Mouse (Mus musculus): Measurements from ENCODE around the gene Ccsap. TPM values are rescaled to one million over a fixed set of nuclear protein-coding genes. Genes with fewer than 3 reads are reported as not detected.

Gene Ccsap
- total RNA-seq, 1 experiment: 5.1 TPM

DNA sequence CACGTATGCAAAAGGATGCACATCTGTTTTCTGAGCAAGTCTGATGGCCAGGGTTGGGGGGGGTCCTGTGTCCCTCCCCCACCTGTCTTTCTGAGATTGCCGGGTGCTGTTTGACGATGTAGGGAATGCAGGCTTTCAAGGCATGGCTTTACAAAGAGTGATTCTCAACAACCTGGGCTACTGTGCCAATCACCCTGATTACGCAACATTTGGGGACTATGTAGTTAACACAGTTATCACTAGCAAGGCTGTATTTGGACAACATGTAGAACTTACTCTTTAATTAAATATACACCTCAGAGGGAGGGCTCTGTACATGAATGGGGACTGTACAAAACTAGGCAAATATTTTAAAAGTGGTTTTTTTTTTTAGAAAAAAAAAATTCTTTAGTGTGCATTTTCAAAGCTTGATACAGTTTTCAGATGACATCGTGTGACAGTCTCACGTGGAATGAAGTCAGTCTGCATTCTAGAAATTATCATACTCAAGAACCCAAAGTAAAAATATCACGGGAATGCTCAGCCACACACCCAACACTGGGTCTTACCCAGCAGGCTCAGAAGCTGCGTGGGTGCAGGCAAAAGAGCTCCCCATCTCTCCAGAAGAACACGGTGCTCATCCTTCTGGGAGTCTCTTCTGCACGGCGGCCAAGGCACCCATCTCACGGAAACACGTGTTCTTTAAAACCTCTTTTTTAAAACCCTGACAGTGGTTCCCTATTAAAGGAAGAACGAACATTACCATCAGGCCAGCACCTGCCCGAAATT is 19.2 kb downstream of the Ccsap start:
- H3K4me3 ChIP-seq (ENCODE audit: insufficient read depth in 1 of 2, low read depth in 1 of 2, low read length in 2 of 2, poor library complexity in 1 of 2, severe bottlenecking in 1 of 2): no peak overlapping the region
- in situ Hi-C loops (cut with MboI; ENCODE audit: low sequenced_read_pairs in 2 of 2, unreplicated experiment in 2 of 2): no loop called here
- H3K9ac ChIP-seq (ENCODE audit: insufficient read depth, low read depth, low read length, poor library complexity, severe bottlenecking): no peak overlapping the region
- H3K36me3 ChIP-seq (ENCODE audit: control insufficient read depth, insufficient read depth, low read length, poor library complexity, severe bottlenecking): peaks cover 7% of the 10 kb centered on the region; the same call in 1 of the 2 replicates
- peaks cover 0 to 2% of the 10 kb centered on the region in 2 experiments; a peak in 1 of 4 replicates for H3K4me1 ChIP-seq (ENCODE audit: control insufficient read depth in 2 of 2, insufficient read depth in 2 of 2, low read length in 2 of 2, poor library complexity in 1 of 2)
- no peak overlapping the region for H3K27ac ChIP-seq (ENCODE audit: insufficient read depth, low read depth, low read length, poor library complexity, severe bottlenecking)
- DNase-seq (ENCODE audit: low read depth, low spot score): no peak
- no peak for TF ChIP-seq CHD2 (IDR thresholded peaks at IDR 0.05; ENCODE audit: low read depth, low read length)
- TF ChIP-seq ZC3H11A (IDR thresholded peaks at IDR 0.05; ENCODE audit: borderline replicate concordance, low read depth, low read length): no peak
- no peak for TF ChIP-seq ZNF384 (IDR thresholded peaks at IDR 0.05; ENCODE audit: low read depth, low read length)
- TF ChIP-seq HCFC1 (IDR thresholded peaks at IDR 0.05; ENCODE audit: borderline replicate concordance, insufficient read depth, low read length): no peak
- TF ChIP-seq MAFK (IDR thresholded peaks at IDR 0.05; ENCODE audit: insufficient read depth, low read depth, low read length): no peak
- H3K9me3 ChIP-seq (ENCODE audit: control insufficient read depth, insufficient read depth, low read depth, low read length): no peaks in the 10 kb centered on the region

DNA sequence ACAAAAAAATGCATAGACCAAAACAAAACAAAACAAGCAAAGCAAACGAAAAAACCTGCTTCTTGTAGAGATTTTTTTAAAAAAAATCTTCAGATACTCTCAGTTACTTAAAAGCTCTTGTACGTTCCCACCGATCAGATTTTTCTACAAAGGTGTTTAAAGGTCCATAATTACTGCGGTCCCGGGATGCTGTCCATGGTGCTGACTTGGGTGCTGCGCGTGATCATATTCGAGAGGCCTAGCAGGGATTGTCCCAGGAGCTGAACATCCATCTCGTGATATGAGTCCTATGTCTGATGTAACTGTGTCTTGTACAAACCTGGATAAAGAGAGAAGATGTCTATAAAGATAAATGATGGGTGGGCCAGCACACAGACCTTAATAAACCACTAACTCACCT is 21.5 kb downstream of the Ccsap start:
- DNase-seq (ENCODE audit: low read depth, low spot score): no peak
- no peaks in the 10 kb centered on the region for H3K9me3 ChIP-seq (ENCODE audit: control insufficient read depth, insufficient read depth, low read depth, low read length)
- no peak overlapping the region for H3K27ac ChIP-seq (ENCODE audit: insufficient read depth, low read depth, low read length, poor library complexity, severe bottlenecking)
- TF ChIP-seq ZC3H11A (IDR thresholded peaks at IDR 0.05; ENCODE audit: borderline replicate concordance, low read depth, low read length) (no peak), ZNF384 (IDR thresholded peaks at IDR 0.05; ENCODE audit: low read depth, low read length) (no peak), HCFC1 (IDR thresholded peaks at IDR 0.05; ENCODE audit: borderline replicate concordance, insufficient read depth, low read length) (no peak), CHD2 (IDR thresholded peaks at IDR 0.05; ENCODE audit: low read depth, low read length) (no peak), MAFK (IDR thresholded peaks at IDR 0.05; ENCODE audit: insufficient read depth, low read depth, low read length) (no peak)
- no peak overlapping the region for H3K9ac ChIP-seq (ENCODE audit: insufficient read depth, low read depth, low read length, poor library complexity, severe bottlenecking)
- peaks cover 2 to 5% of the 10 kb centered on the region in 2 experiments; a peak in 2 of 4 replicates for H3K4me1 ChIP-seq (ENCODE audit: control insufficient read depth in 2 of 2, insufficient read depth in 2 of 2, low read length in 2 of 2, poor library complexity in 1 of 2)
- in situ Hi-C loops (cut with MboI; ENCODE audit: low sequenced_read_pairs in 2 of 2, unreplicated experiment in 2 of 2): no loop called here
- H3K36me3 ChIP-seq (ENCODE audit: control insufficient read depth, insufficient read depth, low read length, poor library complexity, severe bottlenecking): peaks cover 22% of the 10 kb centered on the region
- no peak overlapping the region for H3K4me3 ChIP-seq (ENCODE audit: insufficient read depth in 1 of 2, low read depth in 1 of 2, low read length in 2 of 2, poor library complexity in 1 of 2, severe bottlenecking in 1 of 2)

DNA sequence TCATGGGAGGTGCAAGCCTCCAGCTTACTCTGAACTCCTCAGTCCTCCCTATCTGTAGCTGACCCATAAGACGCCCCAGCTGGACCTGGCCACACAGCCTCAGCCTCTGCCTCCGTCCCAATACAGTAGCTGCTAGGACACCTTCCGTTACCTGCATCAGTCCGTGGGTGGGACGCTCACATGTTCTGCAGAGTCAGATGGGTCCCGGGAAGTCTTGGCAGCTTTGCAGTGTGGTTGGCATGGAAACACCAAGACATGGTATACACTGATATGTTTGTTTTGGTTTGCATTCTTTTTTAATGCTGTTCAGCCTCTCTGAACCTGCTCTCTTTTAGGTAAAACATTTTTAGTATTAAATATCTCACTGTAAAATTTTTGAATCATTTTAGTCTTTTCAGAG is 23.7 kb downstream of the Ccsap start:
- Histone ChIP-seq H3K36me3 (ENCODE audit: control insufficient read depth, insufficient read depth, low read length, poor library complexity, severe bottlenecking) (peaks cover 34% of the 10 kb centered on the region), H3K9me3 (ENCODE audit: control insufficient read depth, insufficient read depth, low read depth, low read length) (no peaks in the 10 kb centered on the region), H3K27ac (ENCODE audit: insufficient read depth, low read depth, low read length, poor library complexity, severe bottlenecking) (no peak overlapping the region), H3K9ac (ENCODE audit: insufficient read depth, low read depth, low read length, poor library complexity, severe bottlenecking) (no peak overlapping the region), H3K4me1 (ENCODE audit: control insufficient read depth in 2 of 2, insufficient read depth in 2 of 2, low read length in 2 of 2, poor library complexity in 1 of 2) (peaks cover 2 to 4% of the 10 kb centered on the region in 2 experiments; a peak in 1 of 4 replicates), H3K4me3 (ENCODE audit: insufficient read depth in 1 of 2, low read depth in 1 of 2, low read length in 2 of 2, poor library complexity in 1 of 2, severe bottlenecking in 1 of 2) (no peak overlapping the region)
- TF ChIP-seq ZNF384 (IDR thresholded peaks at IDR 0.05; ENCODE audit: low read depth, low read length) (no peak), MAFK (IDR thresholded peaks at IDR 0.05; ENCODE audit: insufficient read depth, low read depth, low read length) (no peak), ZC3H11A (IDR thresholded peaks at IDR 0.05; ENCODE audit: borderline replicate concordance, low read depth, low read length) (no peak), HCFC1 (IDR thresholded peaks at IDR 0.05; ENCODE audit: borderline replicate concordance, insufficient read depth, low read length) (no peak), CHD2 (IDR thresholded peaks at IDR 0.05; ENCODE audit: low read depth, low read length) (no peak)
- in situ Hi-C loops (cut with MboI; ENCODE audit: low sequenced_read_pairs in 2 of 2, unreplicated experiment in 2 of 2): no loop called here
- no peak for DNase-seq (ENCODE audit: low read depth, low spot score)

- no peak overlapping the region for H3K9ac ChIP-seq (ENCODE audit: insufficient read depth, low read depth, low read length, poor library complexity, severe bottlenecking)
- peaks cover 34% of the 10 kb centered on the region for H3K36me3 ChIP-seq (ENCODE audit: control insufficient read depth, insufficient read depth, low read length, poor library complexity, severe bottlenecking)
- peaks cover 2 to 4% of the 10 kb centered on the region in 2 experiments; a peak in 1 of 4 replicates for H3K4me1 ChIP-seq (ENCODE audit: control insufficient read depth in 2 of 2, insufficient read depth in 2 of 2, low read length in 2 of 2, poor library complexity in 1 of 2)
- H3K27ac ChIP-seq (ENCODE audit: insufficient read depth, low read depth, low read length, poor library complexity, severe bottlenecking): no peak overlapping the region
- no peak overlapping the region for H3K4me3 ChIP-seq (ENCODE audit: insufficient read depth in 1 of 2, low read depth in 1 of 2, low read length in 2 of 2, poor library complexity in 1 of 2, severe bottlenecking in 1 of 2)
- peak; percentile 81 for DNase-seq (ENCODE audit: low read depth, low spot score)
- TF ChIP-seq HCFC1 (IDR thresholded peaks at IDR 0.05; ENCODE audit: borderline replicate concordance, insufficient read depth, low read length) (no peak), CHD2 (IDR thresholded peaks at IDR 0.05; ENCODE audit: low read depth, low read length) (no peak), ZNF384 (IDR thresholded peaks at IDR 0.05; ENCODE audit: low read depth, low read length) (no peak), MAFK (IDR thresholded peaks at IDR 0.05; ENCODE audit: insufficient read depth, low read depth, low read length) (no peak), ZC3H11A (IDR thresholded peaks at IDR 0.05; ENCODE audit: borderline replicate concordance, low read depth, low read length) (no peak)
- in situ Hi-C loops (cut with MboI; ENCODE audit: low sequenced_read_pairs in 2 of 2, unreplicated experiment in 2 of 2): no loop called here
- H3K9me3 ChIP-seq (ENCODE audit: control insufficient read depth, insufficient read depth, low read depth, low read length): no peaks in the 10 kb centered on the region
Measured at GRCm38 (mm10) chr8:123835451-123835850, 24.6 kb downstream of the Ccsap start.
